Mouse (Mus musculus) ovary, postnatal 36 days (tissue): ENCODE data around the gene Map3k4.
A peak's percentile ranks its signal among the peaks of the same experiment; 100 is the strongest.
"Not testable (repeated sequence)": the region's sequence is repeated elsewhere in the genome, so short reads cannot be mapped to it uniquely, and the experiment has no call there.

Experiments used
- DNase-seq: peaks from one replicate; pipeline ENCODE4 v3.0.0; 2022; ENCODE audit warnings: low spot score, mixed read lengths

Map3k4 gene

DNA sequence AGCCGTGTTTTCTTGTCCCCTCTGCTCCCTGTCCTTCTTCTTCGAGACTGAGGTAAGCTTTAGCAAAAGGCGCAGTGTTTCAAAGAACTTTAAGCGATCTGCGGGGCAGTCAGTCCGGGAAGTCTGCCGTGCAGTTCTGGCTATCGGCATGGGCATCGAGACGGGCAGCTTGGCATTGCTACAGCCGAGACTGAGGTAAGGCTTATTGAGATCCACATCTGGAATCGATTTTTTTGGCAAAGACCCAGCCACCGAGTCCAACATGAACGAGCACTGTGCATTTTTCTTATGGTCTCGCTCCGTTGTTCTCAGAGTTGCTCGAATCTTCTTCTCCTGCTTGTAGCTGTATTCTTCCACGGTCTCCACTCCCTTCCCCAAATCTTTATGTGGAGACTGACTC lies 46.8 kb downstream of the Map3k4 start:
- no peak for DNase-seq

DNA sequence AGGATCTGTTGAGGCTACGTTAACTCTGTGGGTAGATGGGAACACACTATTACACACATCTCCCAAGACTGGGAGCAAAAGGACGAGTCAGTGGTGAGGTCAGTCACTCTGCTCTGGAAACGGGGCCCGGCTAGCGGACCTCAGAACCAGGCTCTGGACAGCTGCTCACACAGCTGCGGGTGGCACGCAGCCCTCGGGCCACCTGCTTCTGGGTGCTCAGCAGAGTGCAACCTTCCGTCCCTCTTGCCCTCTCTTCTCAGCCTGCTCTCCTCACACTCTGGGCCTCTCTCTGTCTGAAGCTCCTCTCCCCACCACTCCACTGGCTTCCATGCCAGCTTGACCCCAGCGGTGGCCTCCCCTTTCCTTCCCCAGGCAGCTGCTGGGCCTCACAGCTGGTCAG lies 50.1 kb downstream of the Map3k4 start:
- peak; percentile 42 for DNase-seq

DNA sequence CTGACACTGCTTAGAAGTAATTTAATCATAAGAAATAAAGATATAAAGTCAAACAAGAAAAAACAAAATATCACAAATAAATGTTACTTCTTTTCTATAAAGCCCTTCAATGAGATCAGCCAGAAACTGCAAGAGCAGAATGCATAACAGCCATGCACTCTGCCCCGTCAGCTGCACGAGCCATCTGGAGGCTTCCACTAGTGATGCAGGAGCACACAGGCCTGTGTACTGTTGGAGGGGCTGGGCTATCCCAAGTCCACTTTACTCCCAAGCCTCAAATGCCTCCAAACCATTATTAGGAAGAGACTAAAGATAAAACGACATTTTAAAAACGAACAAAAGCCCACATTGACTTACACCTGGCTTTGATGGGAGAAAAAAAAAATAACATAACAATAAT lies 50.5 kb downstream of the Map3k4 start:
- DNase-seq, result no peak

DNA sequence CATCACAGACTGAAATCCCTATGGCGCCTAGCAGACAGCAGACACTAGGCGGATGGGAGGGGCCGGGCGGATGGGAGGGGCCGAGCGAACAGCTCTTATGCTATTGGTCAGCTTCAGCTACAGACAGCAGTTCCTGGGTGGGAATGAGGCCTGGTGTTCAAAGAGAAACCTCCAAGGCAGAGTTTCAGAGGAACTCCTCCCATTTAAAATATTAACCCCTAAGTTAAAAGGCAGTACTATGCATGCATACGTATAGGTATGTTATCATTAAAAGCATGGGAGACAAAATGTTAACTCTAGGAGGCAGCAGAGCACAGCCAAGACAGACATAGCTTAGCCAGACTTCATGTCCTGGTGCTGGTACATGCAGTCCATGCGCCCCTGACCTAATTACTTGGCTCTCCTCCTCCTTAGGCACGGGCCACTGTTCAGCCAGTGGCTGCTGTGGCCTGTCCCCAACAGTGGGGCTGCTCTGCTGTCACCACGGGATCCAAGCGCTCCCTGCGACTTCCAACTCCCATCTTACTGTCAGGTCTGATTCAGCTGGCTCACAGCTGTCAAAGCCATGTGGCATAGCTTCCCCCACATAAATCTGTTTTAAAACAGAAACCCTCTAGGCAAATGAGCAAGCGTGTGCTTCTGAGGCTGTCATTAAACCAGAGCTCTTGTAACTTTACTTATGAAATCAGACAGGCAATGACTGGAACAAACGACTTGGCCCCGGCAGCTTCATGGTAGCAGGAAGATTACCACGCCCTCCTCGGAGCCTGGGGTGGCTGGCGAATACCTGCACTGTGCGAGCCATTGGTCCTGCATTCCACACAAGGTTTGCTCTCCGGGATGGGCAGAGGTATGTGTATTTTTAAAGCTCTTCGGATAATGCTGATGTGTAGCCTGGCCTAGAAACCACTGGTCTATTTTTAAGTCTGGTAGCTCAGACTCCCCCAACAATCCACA lies 52.3 kb downstream of the Map3k4 start:
- DNase-seq, result no peak

DNA sequence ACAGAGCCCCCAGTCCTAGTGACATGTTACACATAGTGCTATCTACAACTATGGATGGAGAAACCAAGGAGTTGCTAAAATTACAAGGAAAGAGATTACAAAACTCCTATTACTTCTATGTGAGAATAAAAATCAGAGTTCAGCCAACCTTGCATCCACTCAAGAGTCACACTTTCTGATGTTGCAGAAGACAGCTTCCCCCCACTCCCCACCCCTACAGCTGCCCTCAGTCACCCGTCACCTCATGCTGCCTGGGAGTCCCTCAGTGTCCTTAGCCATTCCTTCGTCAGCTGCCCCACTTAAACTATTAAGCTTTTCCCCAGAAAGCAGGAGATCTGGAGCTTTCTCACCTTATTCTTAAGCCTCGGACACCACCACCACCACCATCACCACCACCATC lies 54.3 kb downstream of the Map3k4 start:
- DNase-seq, result no peak

DNA sequence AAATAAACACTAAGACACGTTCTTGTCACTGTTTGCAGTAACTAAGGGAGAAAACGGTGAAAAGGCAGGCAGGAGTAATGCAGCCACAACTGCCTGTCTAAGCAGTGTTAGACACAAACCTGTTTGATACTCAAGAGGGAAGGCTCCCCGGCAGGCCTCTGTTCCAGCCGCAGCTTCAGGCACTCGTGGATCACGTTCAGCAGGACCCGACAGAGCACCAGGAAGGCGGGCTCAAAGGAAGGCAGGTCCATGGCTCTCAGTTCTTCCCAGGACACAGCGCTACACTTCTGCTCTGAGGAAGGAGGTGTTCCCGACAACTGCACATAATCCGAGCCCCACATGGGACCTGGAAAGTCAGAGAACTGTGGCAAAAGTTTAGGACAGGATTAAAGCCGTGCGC lies 54.8 kb downstream of the Map3k4 start:
- no peak for DNase-seq

DNA sequence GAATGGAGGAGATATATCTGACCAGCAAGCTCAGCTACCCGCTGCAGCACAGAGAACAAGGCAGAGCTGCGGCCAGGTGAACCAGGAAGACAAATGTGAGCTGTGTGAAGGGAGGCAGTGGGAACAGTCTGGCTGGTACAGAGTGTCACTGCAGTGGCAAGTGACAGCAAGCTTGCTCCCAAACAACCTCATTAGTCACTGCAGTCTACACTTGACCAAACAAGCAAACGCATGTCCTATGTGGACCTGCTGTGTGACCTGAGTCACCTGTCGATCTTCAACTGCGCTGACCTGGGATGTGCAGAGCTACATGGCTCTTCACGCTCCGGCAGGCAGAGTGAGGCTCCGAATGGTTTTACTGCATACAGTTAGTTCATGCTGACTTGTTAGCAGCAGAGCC lies 55.7 kb downstream of the Map3k4 start:
- no peak for DNase-seq

DNA sequence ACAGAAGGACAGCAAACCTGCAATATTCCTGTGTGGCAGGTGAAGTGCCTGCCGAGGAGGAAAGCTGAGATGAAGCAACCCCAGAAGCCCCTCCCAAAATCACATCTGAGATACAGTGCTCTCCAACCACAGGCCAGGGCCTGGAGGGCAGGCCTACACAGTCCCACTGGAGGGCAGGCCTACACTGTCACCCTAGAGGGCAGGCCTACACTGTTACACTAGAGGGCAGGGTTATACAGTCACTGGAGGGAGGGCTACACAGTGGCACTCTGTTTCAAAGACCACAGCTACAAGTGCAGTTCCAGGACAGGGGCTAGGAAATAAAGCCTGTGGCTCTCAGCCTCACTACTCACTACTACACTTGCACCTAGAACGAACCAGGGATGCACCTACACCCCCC lies 56.7 kb downstream of the Map3k4 start:
- DNase-seq, result no peak

DNA sequence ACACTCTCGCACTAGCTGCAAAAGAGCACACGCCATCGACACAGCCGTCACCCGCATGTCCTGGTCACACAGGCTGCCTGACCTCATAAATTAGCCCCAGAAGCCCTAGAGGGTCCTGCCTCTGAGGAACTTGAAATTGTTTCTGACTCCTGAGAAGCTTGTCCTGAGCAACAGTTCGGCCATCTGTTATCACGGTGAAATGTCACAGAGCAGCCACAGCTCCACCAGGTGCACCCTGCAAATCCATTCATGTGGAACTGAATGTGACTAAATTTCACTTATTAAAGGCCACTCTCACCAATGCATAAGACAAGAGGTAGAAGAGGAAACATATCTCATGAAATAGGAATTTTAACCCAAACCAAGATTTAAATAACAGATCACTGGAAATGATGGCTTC lies 57.2 kb downstream of the Map3k4 start:
- no peak for DNase-seq

DNA sequence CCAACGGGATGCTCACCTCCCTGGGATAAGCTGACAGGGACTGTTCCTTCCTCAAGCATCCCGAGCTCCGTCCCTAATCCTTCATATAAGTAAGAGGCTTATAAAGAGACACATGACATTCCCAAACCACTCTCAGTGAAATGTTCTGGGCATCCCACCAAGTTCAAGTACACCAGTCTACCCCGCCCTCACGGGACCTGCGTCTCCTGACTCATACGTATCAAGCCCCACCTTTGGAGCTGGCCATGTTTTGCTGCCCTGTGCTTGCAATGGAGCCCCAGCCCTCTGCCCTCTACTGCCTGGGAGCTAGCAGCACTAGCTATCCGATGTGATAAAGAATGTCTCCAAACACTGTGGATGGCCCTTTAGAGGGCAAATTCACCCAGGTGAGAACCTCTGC lies 58.6 kb downstream of the Map3k4 start:
- no peak for DNase-seq

DNA sequence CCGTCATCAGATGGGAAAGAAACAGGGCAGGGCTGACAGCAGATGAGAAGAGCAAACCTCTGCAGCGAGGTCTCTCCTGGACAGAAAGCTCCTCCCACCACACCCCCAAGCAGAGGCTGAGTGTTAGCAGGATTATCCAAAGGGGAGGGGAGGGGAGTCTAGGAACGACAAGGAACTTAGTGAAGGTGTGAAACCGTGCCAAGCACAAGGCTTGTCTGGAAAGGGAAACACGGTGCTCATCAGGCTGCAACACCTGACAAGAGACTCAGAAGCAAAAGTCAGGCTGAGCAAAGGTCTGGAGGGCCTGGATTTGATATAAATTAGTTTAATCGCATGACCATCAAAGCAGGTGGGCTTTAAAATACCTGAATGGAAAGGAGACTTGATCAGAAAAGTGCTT lies 60.1 kb downstream of the Map3k4 start:
- no peak for DNase-seq

DNA sequence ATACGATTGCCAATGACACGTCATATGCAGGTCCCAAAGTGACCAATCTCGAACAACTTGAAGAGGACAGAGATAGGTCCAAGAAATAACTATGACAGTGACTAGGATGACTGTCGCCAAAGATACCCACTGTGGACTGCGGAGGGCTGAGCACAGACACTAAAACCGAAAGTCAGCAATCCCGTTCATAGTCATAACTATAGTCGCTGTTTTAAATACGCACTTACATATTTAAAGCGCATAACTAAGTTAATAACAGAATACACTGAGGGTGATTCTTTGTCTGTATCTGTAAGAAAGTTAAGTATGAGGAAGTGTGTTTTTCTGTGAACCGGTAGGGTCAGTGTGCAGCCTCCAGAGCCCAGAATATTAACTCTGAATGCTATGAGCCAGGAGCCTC lies 62.5 kb downstream of the Map3k4 start:
- DNase-seq, result no peak

DNA sequence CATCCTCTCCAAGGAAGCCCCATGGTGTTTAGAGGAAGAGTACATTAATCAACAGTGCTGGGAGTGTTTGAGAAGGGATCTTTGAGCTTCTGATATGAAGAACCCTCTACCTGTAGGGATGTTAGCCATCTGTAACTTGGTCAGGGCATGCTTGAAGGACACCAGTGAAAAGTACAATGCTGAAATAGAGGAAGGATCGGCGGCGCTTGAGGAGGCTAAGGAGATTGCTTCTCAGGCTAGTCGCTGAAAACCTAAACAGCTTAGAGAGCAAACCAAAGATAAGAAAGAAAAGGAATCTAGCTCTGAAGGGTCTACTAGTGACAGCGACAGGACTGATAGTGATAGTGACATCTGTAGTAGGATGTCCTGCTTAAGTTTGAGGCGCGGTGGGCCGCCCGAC lies 68.0 kb downstream of the Map3k4 start:
- DNase-seq, result no peak

DNA sequence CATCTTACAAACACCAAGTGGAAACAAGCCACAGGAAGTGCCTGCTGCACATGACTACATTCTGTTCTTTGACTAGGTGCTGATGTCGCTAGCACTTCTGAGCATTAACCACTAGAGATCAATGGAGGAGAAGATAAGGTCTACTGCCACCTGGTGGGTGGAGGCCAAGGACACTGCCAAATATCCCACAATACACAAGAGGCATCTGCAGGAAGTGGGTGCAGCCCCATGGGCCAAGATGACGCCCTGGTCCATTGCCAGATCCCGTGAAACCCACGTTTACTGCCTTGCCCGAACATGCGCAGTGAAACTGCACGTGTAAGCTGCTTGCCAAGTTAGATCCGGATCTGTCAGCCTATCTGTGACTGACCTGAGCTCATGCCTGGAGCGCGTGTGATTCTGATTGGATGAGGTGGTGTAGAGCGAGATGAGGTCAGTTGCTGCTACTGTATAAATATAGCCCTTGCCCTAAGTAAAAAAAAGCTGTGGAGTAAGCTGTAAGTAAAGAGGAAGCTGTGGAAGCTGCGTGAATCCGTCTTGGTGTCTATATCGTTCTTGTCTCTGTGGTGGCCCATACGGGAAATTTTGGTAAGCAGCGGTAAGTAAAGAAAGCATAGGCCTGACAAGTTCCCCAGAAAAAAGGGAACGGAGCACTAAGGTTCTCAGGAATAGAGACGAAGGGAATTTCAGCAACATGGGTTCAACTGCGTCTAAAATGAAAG lies 68.7 kb downstream of the Map3k4 start:
- DNase-seq, result no peak

DNA sequence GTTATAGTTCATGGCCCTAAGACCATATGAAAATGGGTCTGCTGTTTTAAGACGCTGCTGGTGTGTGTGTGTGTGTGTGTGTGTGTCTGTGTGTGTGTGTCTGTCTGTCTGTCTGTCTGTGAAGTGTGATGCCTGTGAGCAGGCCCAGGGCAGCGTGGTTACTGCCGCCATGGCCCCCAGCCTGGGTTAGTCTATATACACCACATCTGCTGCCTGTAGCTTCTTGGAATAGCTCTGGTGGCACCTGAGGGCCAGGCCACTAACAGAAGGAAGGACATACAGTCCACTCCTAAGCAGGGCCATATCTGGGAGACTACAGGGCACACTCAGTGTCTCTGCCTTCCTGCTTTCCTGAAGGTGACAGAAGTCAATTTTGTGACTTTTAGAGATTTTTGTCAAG lies 77.9 kb downstream of the Map3k4 start:
- DNase-seq, result no peak

DNA sequence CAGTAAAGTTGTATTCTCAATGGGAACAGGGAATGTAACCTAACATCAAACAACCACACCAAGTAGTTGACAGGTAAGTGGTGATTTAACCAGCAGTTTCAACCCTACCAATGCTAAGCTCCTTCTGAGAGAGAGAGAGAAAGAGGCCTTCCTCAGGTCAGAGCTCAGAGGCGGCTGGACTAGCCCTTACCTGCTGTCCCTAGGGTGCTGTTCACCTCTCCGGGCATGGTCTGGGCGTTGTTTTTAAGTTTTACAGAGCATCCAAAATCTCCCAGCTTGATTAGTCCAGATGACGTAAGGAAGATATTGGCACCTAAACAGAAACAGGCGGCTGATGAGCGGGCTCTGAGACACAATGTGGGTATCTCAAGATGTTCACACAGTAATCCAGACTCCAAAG lies 85.9 kb downstream of the Map3k4 start:
- DNase-seq, result no peak

DNA sequence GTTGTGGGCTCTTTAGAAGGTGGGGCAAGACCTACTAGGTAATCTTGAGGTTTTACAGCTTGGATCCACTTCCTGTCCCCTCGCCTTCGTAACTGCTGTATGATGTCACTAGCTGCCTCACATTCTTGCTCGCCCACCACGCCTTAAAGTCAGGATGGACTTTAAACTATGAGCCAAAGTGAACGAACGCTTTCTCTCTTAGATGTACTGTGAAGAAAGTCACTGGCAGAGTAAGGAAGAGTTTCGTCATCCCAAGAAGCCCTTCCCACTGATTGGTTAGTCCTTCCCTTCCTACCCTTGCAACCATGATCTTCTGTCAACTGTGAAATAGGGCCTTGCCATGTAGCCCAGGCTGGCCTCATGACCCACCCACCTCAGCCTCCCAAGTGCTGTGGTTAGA lies 87.5 kb downstream of the Map3k4 start:
- no peak for DNase-seq

DNA sequence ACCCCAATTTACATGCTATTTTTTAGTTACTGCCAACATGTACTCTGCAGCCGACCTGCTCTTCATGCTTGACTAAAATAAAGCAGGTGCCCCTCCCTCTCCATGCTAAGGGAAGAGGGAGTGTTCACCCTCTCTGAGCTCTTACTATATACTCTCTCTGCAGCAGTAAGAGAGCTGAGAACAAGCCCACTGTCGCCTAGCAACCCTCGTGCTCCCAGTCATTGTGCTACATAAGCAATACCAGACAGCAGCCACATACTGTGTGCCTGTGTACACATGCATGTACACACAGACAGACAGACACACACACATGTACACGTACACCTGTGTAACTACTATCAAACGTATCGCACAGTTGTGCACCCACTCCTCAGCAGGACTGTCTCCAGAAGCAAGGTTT lies 88.4 kb downstream of the Map3k4 start:
- DNase-seq, result no peak

DNA sequence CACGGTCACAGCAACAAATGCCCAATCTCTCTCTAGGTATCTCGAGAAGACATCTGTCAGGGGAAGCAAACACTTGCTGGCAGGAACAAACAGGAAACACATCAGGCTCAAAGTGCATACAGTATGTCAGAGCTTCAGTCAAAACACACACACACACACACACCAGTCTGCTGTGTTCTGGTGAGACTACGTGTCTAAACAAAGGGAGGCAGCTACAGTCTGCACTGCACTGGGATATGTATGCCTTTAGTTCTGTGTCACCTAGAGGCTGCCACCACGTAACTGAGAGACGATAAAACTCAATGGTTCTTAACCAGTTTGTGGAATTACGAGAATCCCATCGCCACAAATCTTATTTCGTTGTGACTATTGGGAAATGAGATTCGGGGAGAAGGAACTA lies 88.8 kb downstream of the Map3k4 start:
- no peak for DNase-seq

DNA sequence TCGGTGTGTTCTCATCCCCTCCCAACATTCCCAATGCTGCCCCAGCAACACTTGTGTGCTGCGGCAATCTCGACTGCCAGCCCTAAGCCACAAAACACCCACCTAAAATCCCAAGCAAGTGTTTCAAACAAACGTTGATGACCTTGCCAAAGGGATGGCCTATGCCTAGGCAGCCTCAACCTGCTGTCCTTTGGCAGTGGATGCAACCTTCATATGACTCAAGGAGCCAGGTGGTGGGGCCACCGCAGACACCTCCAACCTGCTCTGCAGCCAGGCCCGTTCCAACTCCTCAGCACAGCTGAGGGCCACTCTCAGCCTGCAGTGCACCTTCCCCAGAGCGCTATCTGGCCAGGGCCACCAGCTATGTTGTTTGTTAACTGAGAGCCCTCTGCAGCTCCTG lies 90.1 kb downstream of the Map3k4 start:
- no peak for DNase-seq

DNA sequence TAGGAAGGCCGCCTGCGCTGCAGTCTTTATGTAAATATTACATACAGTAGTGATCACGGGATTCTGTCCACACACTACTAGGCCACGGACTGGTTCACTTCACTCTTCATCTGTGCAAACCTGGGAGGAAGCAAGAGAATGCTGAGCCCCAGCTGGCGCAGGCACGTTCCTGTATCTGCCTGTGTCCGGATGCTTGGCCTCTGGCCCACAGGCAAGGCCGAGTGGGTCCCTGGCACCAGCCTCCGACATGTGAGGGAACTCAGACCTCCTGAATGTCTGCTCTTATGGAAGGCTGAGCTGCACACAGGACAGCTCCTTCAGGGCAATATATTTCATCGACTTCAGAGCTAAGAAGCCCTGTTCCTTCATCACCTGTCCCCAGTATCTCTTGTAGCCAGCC lies 90.6 kb downstream of the Map3k4 start:
- no peak for DNase-seq

DNA sequence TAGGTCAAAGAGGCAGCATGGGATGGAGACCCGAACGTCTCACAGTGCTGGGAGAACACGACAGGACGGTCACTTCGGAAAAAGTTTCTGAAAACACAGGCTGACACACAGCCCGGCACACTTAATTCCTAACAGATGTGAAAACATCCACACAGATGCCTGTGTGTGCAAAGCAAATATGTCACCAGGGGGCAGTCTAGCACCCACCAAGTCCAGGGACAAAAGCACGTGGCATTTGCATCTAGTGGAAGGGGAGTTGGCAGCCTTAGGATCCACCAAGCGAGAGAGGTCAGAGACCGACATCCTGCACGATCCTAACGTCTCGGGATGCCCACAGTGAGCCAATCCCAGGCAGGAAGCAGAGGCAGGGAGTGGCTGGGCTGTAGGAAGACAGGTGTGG lies 92.0 kb downstream of the Map3k4 start:
- DNase-seq, result no peak

DNA sequence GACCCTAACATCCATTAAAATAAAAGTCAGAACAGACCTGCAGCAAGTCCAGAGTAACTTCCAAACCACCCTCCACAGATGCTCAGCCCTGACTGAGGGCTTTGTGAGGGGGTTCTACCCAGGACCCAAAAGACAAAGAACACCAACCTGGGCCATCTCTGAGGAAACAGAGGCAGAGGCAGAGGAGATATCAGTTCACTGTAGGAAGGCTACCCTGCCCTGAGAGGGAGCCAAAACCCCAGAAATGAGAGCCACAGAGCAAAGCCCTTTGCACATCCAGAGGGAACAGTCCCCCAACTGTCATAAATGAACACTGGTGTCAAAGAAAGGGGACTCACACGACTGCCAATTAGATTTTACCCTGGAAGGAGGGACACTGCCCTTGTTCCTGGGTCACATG lies 93.4 kb downstream of the Map3k4 start:
- no peak for DNase-seq

DNA sequence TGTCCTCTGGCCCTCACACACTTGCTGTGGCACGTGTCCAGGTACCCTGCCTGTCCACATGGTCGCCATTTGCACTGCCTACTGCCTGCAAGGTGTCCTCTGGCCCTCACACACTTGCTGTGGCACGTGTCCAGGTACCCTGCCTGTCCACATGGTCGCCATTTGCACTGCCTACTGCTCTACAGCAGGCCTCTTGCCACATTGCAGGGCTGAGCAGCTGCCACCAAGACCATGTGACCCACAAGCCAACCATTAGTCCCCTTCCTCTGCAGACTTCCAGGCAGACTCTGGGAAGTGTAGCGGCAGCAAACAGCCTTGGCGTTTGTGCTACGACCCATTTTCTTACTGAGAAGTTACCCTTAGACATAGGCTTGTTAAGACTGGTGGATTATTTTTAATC lies 94.0 kb downstream of the Map3k4 start:
- not testable (repeated sequence) for DNase-seq
